Mouse (Mus musculus) C2C12 (cell line): ENCODE data around the gene Rimbp2.

Experiments used
- CTCF ChIP-seq: IDR thresholded peaks from one replicate; pipeline ENCODE4 v1.5.1; 2011; ENCODE audit not compliant: control insufficient read depth, insufficient read depth, insufficient read length
- MYOD1 ChIP-seq: IDR thresholded peaks from one replicate; pipeline ENCODE4 v1.6.1; 2011; ENCODE audit warnings: low read depth; ENCODE audit not compliant: control insufficient read depth, insufficient read length

DNA sequence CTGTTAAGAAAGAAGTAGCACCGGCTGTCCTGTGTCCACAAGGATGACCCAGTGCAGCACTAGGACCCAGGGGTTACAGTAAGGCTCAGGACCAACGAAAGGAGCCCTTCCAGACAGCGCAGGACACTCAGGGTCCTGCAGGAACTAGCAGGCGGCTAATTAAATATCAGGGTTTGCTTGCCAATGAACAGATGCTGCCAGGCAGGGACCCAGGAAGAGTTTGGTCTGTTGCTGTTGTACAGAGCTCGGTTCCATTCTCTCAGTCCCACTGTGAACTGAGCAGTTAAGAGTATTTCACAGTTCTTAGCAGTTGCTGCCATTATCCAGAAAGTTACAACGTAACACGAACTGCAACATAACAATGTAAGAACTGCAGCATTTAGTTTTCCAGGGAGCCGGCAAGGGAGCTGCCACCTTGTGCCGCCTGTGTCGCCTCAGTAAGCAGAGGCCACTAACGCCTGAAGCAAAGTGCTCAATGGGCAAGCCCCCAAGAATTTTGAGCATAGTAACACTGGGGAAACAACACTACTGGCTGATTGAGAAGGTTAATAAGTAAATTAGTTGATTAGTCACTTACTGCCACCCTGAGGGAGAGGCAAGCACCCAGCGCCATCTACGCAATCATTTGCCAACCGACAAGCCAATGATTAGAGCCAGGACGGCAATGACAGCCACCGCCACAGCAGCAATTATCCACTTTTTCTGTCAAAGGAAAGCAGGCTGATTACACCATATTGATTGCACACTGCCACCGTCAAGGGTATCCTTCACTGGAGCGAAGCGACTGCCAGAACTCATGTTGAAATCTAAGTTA is 34.1 kb upstream of the Rimbp2 start:
- TF ChIP-seq MYOD1 (no peak), CTCF (no peak)
